Mouse (Mus musculus): ENCODE data around the gene Polr2b. TPM values are rescaled to one million over a fixed set of nuclear protein-coding genes. Genes with fewer than 3 reads are reported as not detected.

Gene Polr2b
- polyA plus RNA-seq, 1 experiment from 2014 or later, result 20.3 TPM

- WGBS, result 76% methylated on average over 5 of the region's 5 CpGs
- peak overlapping the region; percentile 83; the same call in 1 of the 2 replicates for H3K4me3 ChIP-seq (ENCODE audit: low read depth, low read length)
- no peaks in the 10 kb centered on the region for H3K27me3 ChIP-seq (replicated peaks; ENCODE audit: control insufficient read depth, insufficient read depth, low read length)
Measured at GRCm38 (mm10) chr5:77307821-77308553, 2.0 kb upstream of the Polr2b start.

GRCm38 (mm10) chr5:77309051-77309906 is 668 bp upstream of the Polr2b start:
- Histone ChIP-seq H3K27ac (ENCODE audit: low read depth, low read length) (no peak overlapping the region; the same call in 1 of the 2 replicates), H3K27me3 (replicated peaks; ENCODE audit: control insufficient read depth, insufficient read depth, low read length) (no peaks in the 10 kb centered on the region), H3K36me3 (ENCODE audit: control insufficient read depth, insufficient read depth) (peaks cover 29% of the 10 kb centered on the region), H3K4me1 (replicated peaks; ENCODE audit: control insufficient read depth, insufficient read depth, low read length) (peaks cover 12% of the 10 kb centered on the region; the same call in 1 of the 2 replicates), H3K4me3 (ENCODE audit: low read depth, low read length) (peak overlapping the region; percentile 83), H3K9me3 (ENCODE audit: control insufficient read depth) (no peaks in the 10 kb centered on the region), H3K4me2 (replicated peaks; ENCODE audit: low read depth) (peak overlapping the region; percentile 100), H3K9ac (ENCODE audit: low read depth, low read length) (peak overlapping the region; percentile 87)
- WGBS, result under 1% methylated on average over 76 of the region's 76 CpGs
- no peak for TF ChIP-seq CTCF (IDR thresholded peaks at IDR 0.05; ENCODE audit: low read depth)
- peak; percentile 20 for ATAC-seq

More at GRCm38 (mm10) chr5:77307821-77308553, 2.0 kb upstream of the Polr2b start:
- H3K4me1 ChIP-seq (replicated peaks; ENCODE audit: control insufficient read depth, insufficient read depth, low read length), result peaks cover 12% of the 10 kb centered on the region; the same call in 1 of the 2 replicates
- TF ChIP-seq CTCF (IDR thresholded peaks at IDR 0.05; ENCODE audit: low read depth), result no peak
- no peak overlapping the region for H3K9ac ChIP-seq (ENCODE audit: low read depth, low read length)
- peaks cover 29% of the 10 kb centered on the region for H3K36me3 ChIP-seq (ENCODE audit: control insufficient read depth, insufficient read depth)
- ATAC-seq, result no peak
- H3K9me3 ChIP-seq (ENCODE audit: control insufficient read depth), result no peaks in the 10 kb centered on the region
- H3K27ac ChIP-seq (ENCODE audit: low read depth, low read length), result no peak overlapping the region
- H3K4me2 ChIP-seq (replicated peaks; ENCODE audit: low read depth), result peak overlapping the region; percentile 100

- Histone ChIP-seq H3K4me1 (replicated peaks; ENCODE audit: control insufficient read depth, insufficient read depth, low read length) (0 out of 2 replicates have a peak, but pooled peaks cover 3% of the 10 kb centered on the region), H3K4me2 (replicated peaks; ENCODE audit: low read depth) (no peak overlapping the region), H3K27ac (ENCODE audit: low read depth, low read length) (no peak overlapping the region), H3K27me3 (replicated peaks; ENCODE audit: control insufficient read depth, insufficient read depth, low read length) (no peaks in the 10 kb centered on the region), H3K9me3 (ENCODE audit: control insufficient read depth) (no peaks in the 10 kb centered on the region), H3K4me3 (ENCODE audit: low read depth, low read length) (no peak overlapping the region), H3K36me3 (ENCODE audit: control insufficient read depth, insufficient read depth) (peaks cover 13% of the 10 kb centered on the region), H3K9ac (ENCODE audit: low read depth, low read length) (no peak overlapping the region)
- ATAC-seq, result no peak
- WGBS, result 93% methylated on average over 4 of the region's 4 CpGs
- TF ChIP-seq CTCF (IDR thresholded peaks at IDR 0.05; ENCODE audit: low read depth), result no peak
Measured at GRCm38 (mm10) chr5:77314206-77314605, 4.3 kb downstream of the Polr2b start.

GRCm38 (mm10) chr5:77314986-77315385 is 5.0 kb downstream of the Polr2b start:
- WGBS, result 83% methylated on average over 6 of the region's 6 CpGs
- no peak for ATAC-seq
- no peaks in the 10 kb centered on the region for H3K27me3 ChIP-seq (replicated peaks; ENCODE audit: control insufficient read depth, insufficient read depth, low read length)
- peaks cover 13% of the 10 kb centered on the region for H3K36me3 ChIP-seq (ENCODE audit: control insufficient read depth, insufficient read depth)
- no peak overlapping the region for H3K4me2 ChIP-seq (replicated peaks; ENCODE audit: low read depth)
- H3K4me3 ChIP-seq (ENCODE audit: low read depth, low read length), result no peak overlapping the region
- H3K9ac ChIP-seq (ENCODE audit: low read depth, low read length), result no peak overlapping the region
- TF ChIP-seq CTCF (IDR thresholded peaks at IDR 0.05; ENCODE audit: low read depth), result no peak
- H3K27ac ChIP-seq (ENCODE audit: low read depth, low read length), result no peak overlapping the region
- H3K9me3 ChIP-seq (ENCODE audit: control insufficient read depth), result no peaks in the 10 kb centered on the region
- no peaks in the 10 kb centered on the region for H3K4me1 ChIP-seq (replicated peaks; ENCODE audit: control insufficient read depth, insufficient read depth, low read length)

- Histone ChIP-seq H3K9me3 (ENCODE audit: control insufficient read depth) (no peaks in the 10 kb centered on the region), H3K4me1 (replicated peaks; ENCODE audit: control insufficient read depth, insufficient read depth, low read length) (no peaks in the 10 kb centered on the region), H3K36me3 (ENCODE audit: control insufficient read depth, insufficient read depth) (peaks cover 84% of the 10 kb centered on the region), H3K4me2 (replicated peaks; ENCODE audit: low read depth) (no peak overlapping the region), H3K4me3 (ENCODE audit: low read depth, low read length) (no peak overlapping the region), H3K27ac (ENCODE audit: low read depth, low read length) (no peak overlapping the region), H3K9ac (ENCODE audit: low read depth, low read length) (no peak overlapping the region), H3K27me3 (replicated peaks; ENCODE audit: control insufficient read depth, insufficient read depth, low read length) (no peaks in the 10 kb centered on the region)
- WGBS, result 56% methylated on average over 1 of the region's 1 CpGs
- TF ChIP-seq CTCF (IDR thresholded peaks at IDR 0.05; ENCODE audit: low read depth), result no peak
- ATAC-seq, result no peak
Measured at GRCm38 (mm10) chr5:77324936-77325335, 15.0 kb downstream of the Polr2b start.

GRCm38 (mm10) chr5:77330154-77330553 is 20.2 kb downstream of the Polr2b start:
- H3K27me3 ChIP-seq (replicated peaks; ENCODE audit: control insufficient read depth, insufficient read depth, low read length), result no peaks in the 10 kb centered on the region
- peak; percentile 44 for TF ChIP-seq CTCF (IDR thresholded peaks at IDR 0.05; ENCODE audit: low read depth)
- no peak overlapping the region for H3K9ac ChIP-seq (ENCODE audit: low read depth, low read length)
- H3K36me3 ChIP-seq (ENCODE audit: control insufficient read depth, insufficient read depth), result peaks cover 74% of the 10 kb centered on the region
- no peak overlapping the region for H3K27ac ChIP-seq (ENCODE audit: low read depth, low read length)
- H3K4me2 ChIP-seq (replicated peaks; ENCODE audit: low read depth), result no peak overlapping the region
- no peak for ATAC-seq
- WGBS, result 81% methylated on average over 5 of the region's 5 CpGs
- H3K4me1 ChIP-seq (replicated peaks; ENCODE audit: control insufficient read depth, insufficient read depth, low read length), result no peaks in the 10 kb centered on the region
- no peak overlapping the region for H3K4me3 ChIP-seq (ENCODE audit: low read depth, low read length)
- H3K9me3 ChIP-seq (ENCODE audit: control insufficient read depth), result no peaks in the 10 kb centered on the region

All from intestine, postnatal 0 days (tissue).